Mouse (Mus musculus) intestine, postnatal 0 days (tissue): Measurements from ENCODE around the gene Arx. TPM values are rescaled to one million over a fixed set of nuclear protein-coding genes. Genes with fewer than 3 reads are reported as not detected.

ENCODE experiments used
- ATAC-seq: fragments of 200-750 bp; cut with Nextera tagmentation; 2 replicates; pipeline ENCODE4 v1.8.0; 2017; ENCODE audit warnings: mild to moderate bottlenecking, moderate TSS enrichment, moderate library complexity
- H3K27ac ChIP-seq: fragments of 300-500 bp; sonication (generic); 2 replicates; pipeline ENCODE4 v1.5.1; 2014; ENCODE audit warnings: mild to moderate bottlenecking, low read depth, low read length, moderate library complexity
- H3K27me3 ChIP-seq: fragments of 300-500 bp; sonication (generic); replicated peaks from 2 replicates; pipeline ENCODE4 v1.6.1; 2014; ENCODE audit warnings: low read length, mixed read lengths; ENCODE audit not compliant: control insufficient read depth, insufficient read depth
- H3K36me3 ChIP-seq: fragments of 300-500 bp; sonication (generic); 2 replicates; pipeline ENCODE4 v1.6.1; 2014; ENCODE audit warnings: mild to moderate bottlenecking, moderate library complexity; ENCODE audit not compliant: control insufficient read depth, insufficient read depth
- H3K4me1 ChIP-seq: fragments of 300-500 bp; sonication (generic); replicated peaks from 2 replicates; pipeline ENCODE4 v1.6.1; 2014; ENCODE audit warnings: antibody characterized with exemption, low read length, mixed read lengths; ENCODE audit not compliant: control insufficient read depth, insufficient read depth
- H3K4me2 ChIP-seq: fragments of 300-500 bp; sonication (generic); replicated peaks from 2 replicates; pipeline ENCODE4 v1.6.1; 2014; ENCODE audit warnings: low read depth, mild to moderate bottlenecking, moderate library complexity
- H3K4me3 ChIP-seq: fragments of 300-500 bp; sonication (generic); 2 replicates; pipeline ENCODE4 v1.5.1; 2014; ENCODE audit warnings: low read depth, low read length
- H3K9ac ChIP-seq: fragments of 300-500 bp; sonication (generic); 2 replicates; pipeline ENCODE4 v1.6.1; 2014; ENCODE audit warnings: mild to moderate bottlenecking, low read depth, low read length
- H3K9me3 ChIP-seq: fragments of 300-500 bp; sonication (generic); 2 replicates; pipeline ENCODE4 v1.6.1; 2016; ENCODE audit warnings: mixed run types; ENCODE audit not compliant: control insufficient read depth
- CTCF ChIP-seq: sonication (generic); IDR thresholded peaks from 2 replicates; pipeline ENCODE4 v1.5.1; 2016; ENCODE audit warnings: low read depth, mild to moderate bottlenecking, control low read depth, antibody characterized with exemption, moderate library complexity
- WGBS: fragments of 180-500 bp; shearing (Covaris S2); extraction: QIAGEN DNeasy Blood & Tissue Kit; methylation state at CpG from one replicate; pipeline ENCODE4 v1.1.7; 2014; 5-methylcytosine and 5-hydroxymethylcytosine counted together
- polyA plus RNA-seq: library from polyadenylated mRNA; unstranded; fragments of >200 nt; fragmentation: Nextera tagmentation; extraction: Ambion mirVana; gene quantifications from 2 replicates; pipeline ENCODE4 v1.2.1, GENCODE M21; 2015

Gene Arx
- polyA plus RNA-seq, 1 experiment from 2014 or later = 0.14 TPM

GRCm38 (mm10) chrX:93305780-93306179 lies 19.5 kb downstream of the Arx start:
- Histone ChIP-seq H3K27ac (no peak overlapping the region), H3K4me3 (no peak overlapping the region), H3K4me2 (no peak overlapping the region), H3K9ac (no peak overlapping the region), H3K27me3 (peaks cover 13% of the 10 kb centered on the region; the same call in 1 of the 2 replicates), H3K4me1 (no peaks in the 10 kb centered on the region), H3K9me3 (no peaks in the 10 kb centered on the region), H3K36me3 (no peaks in the 10 kb centered on the region)
- 90% methylated on average over 7 of the region's 7 CpGs for WGBS
- no peak for ATAC-seq
- TF ChIP-seq CTCF = no peak

GRCm38 (mm10) chrX:93317577-93317976 lies 31.3 kb downstream of the Arx start:
- H3K4me3 ChIP-seq = no peak overlapping the region
- H3K27me3 ChIP-seq = no peaks in the 10 kb centered on the region
- no peaks in the 10 kb centered on the region for H3K9me3 ChIP-seq
- H3K4me1 ChIP-seq = no peaks in the 10 kb centered on the region
- H3K9ac ChIP-seq = no peak overlapping the region
- no peak for ATAC-seq
- WGBS = 75% methylated on average over 4 of the region's 4 CpGs
- H3K36me3 ChIP-seq = no peaks in the 10 kb centered on the region
- no peak overlapping the region for H3K27ac ChIP-seq
- no peak overlapping the region for H3K4me2 ChIP-seq
- no peak for TF ChIP-seq CTCF

GRCm38 (mm10) chrX:93319979-93320378 lies 33.7 kb downstream of the Arx start:
- no peak for ATAC-seq
- no peaks in the 10 kb centered on the region for H3K4me1 ChIP-seq
- WGBS = 76% methylated on average over 2 of the region's 2 CpGs
- no peak overlapping the region for H3K4me3 ChIP-seq
- H3K4me2 ChIP-seq = no peak overlapping the region
- no peaks in the 10 kb centered on the region for H3K27me3 ChIP-seq
- TF ChIP-seq CTCF = no peak
- no peak overlapping the region for H3K9ac ChIP-seq
- H3K9me3 ChIP-seq = no peaks in the 10 kb centered on the region
- H3K27ac ChIP-seq = no peak overlapping the region
- no peaks in the 10 kb centered on the region for H3K36me3 ChIP-seq

GRCm38 (mm10) chrX:93321336-93321735 lies 35.1 kb downstream of the Arx start:
- TF ChIP-seq CTCF = no peak
- H3K27ac ChIP-seq = no peak overlapping the region
- 77% methylated on average over 1 of the region's 1 CpGs for WGBS
- H3K9ac ChIP-seq = no peak overlapping the region
- no peaks in the 10 kb centered on the region for H3K27me3 ChIP-seq
- H3K4me2 ChIP-seq = no peak overlapping the region
- ATAC-seq = no peak
- H3K36me3 ChIP-seq = no peaks in the 10 kb centered on the region
- H3K9me3 ChIP-seq = no peaks in the 10 kb centered on the region
- H3K4me3 ChIP-seq = no peak overlapping the region
- no peaks in the 10 kb centered on the region for H3K4me1 ChIP-seq
